Mouse (Mus musculus) limb, embryonic 12.5 days (tissue): ENCODE results near the gene Tmc3. TPM values are rescaled to one million over a fixed set of nuclear protein-coding genes. Genes with fewer than 3 reads are reported as not detected.

Experiments used
- ATAC-seq: fragments of 200-750 bp; cut with Nextera tagmentation; 2 replicates; pipeline ENCODE4 v1.8.0; 2017; ENCODE audit warnings: low read depth, moderate TSS enrichment; ENCODE audit not compliant: insufficient number of reproducible peaks, insufficient read depth, low FRiP score, low TSS enrichment
- H3K27ac ChIP-seq: fragments of 300-500 bp; sonication (generic); 2 replicates; pipeline ENCODE4 v1.5.1; 2016; ENCODE audit warnings: mild to moderate bottlenecking, moderate library complexity
- H3K27me3 ChIP-seq: fragments of 300-500 bp; sonication (generic); 2 replicates; pipeline ENCODE4 v1.6.1; 2016; ENCODE audit warnings: mild to moderate bottlenecking, moderate library complexity
- H3K36me3 ChIP-seq: fragments of 300-500 bp; sonication (generic); 2 replicates; pipeline ENCODE4 v1.6.1; 2016; ENCODE audit warnings: mild to moderate bottlenecking, moderate library complexity
- H3K4me1 ChIP-seq: fragments of 300-500 bp; sonication (generic); replicated peaks from 2 replicates; pipeline ENCODE4 v1.6.1; 2016
- H3K4me2 ChIP-seq: fragments of 300-500 bp; sonication (generic); 2 replicates; pipeline ENCODE4 v1.6.1; 2016; ENCODE audit warnings: mild to moderate bottlenecking, moderate library complexity
- H3K4me3 ChIP-seq: fragments of 300-500 bp; sonication (generic); replicated peaks from 2 replicates; pipeline ENCODE4 v1.5.1; 2016; ENCODE audit warnings: mild to moderate bottlenecking
- H3K9ac ChIP-seq: fragments of 300-500 bp; sonication (generic); replicated peaks from 2 replicates; pipeline ENCODE4 v1.6.1; 2016; ENCODE audit warnings: mild to moderate bottlenecking, moderate library complexity
- H3K9me3 ChIP-seq: fragments of 300-500 bp; sonication (generic); 2 replicates; pipeline ENCODE4 v1.6.1; 2016; ENCODE audit warnings: mild to moderate bottlenecking, moderate library complexity
- WGBS: fragments of 180-500 bp; shearing (Covaris S2); methylation state at CpG from one replicate; pipeline ENCODE4 v1.1.7; 2016; 5-methylcytosine and 5-hydroxymethylcytosine counted together
- polyA plus RNA-seq: library from polyadenylated mRNA; unstranded; fragments of >200 nt; fragmentation: Nextera tagmentation; extraction: Ambion mirVana; gene quantifications from 2 replicates; pipeline ENCODE4 v1.2.1, GENCODE M21; 2016

Gene Tmc3
- polyA plus RNA-seq, 1 experiment from 2014 or later = 2.4 TPM

DNA sequence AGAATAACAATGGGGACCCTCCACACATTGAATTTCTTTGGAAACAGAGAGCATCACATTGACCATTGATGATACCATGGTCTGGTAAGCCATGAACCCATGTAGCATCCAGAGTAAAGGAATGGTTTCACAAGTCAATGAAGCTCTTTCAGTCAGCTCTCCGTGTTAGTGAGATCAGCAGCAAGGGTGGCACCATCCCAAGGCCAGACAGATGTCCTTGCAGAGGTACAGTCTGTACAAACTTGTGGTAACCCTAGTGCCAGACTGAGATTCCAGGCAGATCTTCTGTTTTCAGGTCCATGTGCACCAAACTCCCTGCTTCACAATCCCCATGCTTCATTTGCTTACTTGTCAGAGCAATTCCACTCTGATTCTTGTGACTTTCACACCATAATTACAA, 39.3 kb downstream of the Tmc3 start:
- Histone ChIP-seq H3K27me3 (no peaks in the 10 kb centered on the region), H3K9me3 (no peaks in the 10 kb centered on the region), H3K4me3 (no peak overlapping the region), H3K36me3 (no peaks in the 10 kb centered on the region), H3K4me1 (no peaks in the 10 kb centered on the region), H3K9ac (no peak overlapping the region), H3K27ac (no peak overlapping the region), H3K4me2 (no peak overlapping the region)
- WGBS = 72% methylated on average over 1 of the region's 1 CpGs
- no peak for ATAC-seq

DNA sequence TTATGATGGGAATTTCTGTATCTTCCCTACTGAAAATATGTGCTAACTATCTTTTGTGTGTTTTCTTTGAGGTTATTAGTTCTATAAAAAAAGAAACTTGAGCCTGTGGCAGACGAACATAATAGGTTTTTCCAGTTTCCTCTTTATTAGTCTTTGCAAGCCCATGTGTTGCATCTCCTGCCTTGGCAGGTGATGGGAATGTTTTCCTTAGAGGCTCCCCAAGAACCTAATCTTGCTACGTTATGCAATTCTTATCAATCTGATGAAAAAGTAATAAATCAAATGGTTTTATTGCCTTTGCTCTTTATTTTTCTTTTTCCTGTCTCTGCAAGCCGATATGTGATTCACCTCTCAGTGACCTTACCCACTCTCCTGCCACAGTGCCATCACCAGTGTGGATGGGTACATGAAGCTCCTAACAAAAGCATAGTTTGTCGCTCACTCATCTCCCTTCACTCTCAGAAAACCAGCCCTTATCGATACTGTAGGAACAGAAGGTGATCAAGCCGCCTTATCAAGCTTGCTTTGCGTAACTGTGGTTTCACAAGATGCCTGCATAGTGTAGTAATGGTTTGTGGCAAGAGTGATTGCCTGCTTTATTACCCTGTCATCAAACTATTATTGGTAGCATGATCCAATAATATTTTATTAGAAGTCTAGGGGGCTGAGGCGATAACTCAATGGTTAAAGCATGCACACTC, 42.0 kb downstream of the Tmc3 start:
- WGBS = 67% methylated on average over 8 of the region's 8 CpGs
- no peak for ATAC-seq
- H3K36me3 ChIP-seq = no peaks in the 10 kb centered on the region
- H3K9me3 ChIP-seq = no peaks in the 10 kb centered on the region
- no peak overlapping the region for H3K9ac ChIP-seq
- H3K4me2 ChIP-seq = no peak overlapping the region
- no peak overlapping the region for H3K4me3 ChIP-seq
- peaks cover 9% of the 10 kb centered on the region for H3K4me1 ChIP-seq
- no peaks in the 10 kb centered on the region for H3K27me3 ChIP-seq
- no peak overlapping the region for H3K27ac ChIP-seq

DNA sequence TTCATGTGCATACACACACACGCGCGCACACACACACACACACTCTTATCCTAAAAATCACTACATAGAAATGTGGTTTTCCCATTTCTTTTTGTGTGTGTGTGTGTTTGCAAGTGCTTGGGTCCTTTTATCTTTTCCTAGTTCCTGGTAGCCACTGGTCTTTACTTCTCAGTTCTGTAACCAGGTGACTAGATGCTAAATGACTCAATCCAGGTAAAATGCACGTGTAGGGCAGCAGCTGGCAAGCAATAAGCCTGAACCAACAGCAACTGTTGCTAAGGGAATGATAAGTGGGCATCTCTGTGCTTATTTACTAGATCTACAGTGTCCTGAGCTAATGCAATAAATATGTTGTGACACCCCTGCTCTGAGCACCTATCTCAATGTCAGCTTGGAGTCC, 42.6 kb downstream of the Tmc3 start:
- H3K27ac ChIP-seq = no peak overlapping the region
- no peak overlapping the region for H3K4me2 ChIP-seq
- H3K9ac ChIP-seq = no peak overlapping the region
- H3K4me1 ChIP-seq = peaks cover 9% of the 10 kb centered on the region
- ATAC-seq = no peak
- 91% methylated on average over 4 of the region's 4 CpGs for WGBS
- H3K36me3 ChIP-seq = no peaks in the 10 kb centered on the region
- H3K9me3 ChIP-seq = no peaks in the 10 kb centered on the region
- no peak overlapping the region for H3K4me3 ChIP-seq
- no peaks in the 10 kb centered on the region for H3K27me3 ChIP-seq

DNA sequence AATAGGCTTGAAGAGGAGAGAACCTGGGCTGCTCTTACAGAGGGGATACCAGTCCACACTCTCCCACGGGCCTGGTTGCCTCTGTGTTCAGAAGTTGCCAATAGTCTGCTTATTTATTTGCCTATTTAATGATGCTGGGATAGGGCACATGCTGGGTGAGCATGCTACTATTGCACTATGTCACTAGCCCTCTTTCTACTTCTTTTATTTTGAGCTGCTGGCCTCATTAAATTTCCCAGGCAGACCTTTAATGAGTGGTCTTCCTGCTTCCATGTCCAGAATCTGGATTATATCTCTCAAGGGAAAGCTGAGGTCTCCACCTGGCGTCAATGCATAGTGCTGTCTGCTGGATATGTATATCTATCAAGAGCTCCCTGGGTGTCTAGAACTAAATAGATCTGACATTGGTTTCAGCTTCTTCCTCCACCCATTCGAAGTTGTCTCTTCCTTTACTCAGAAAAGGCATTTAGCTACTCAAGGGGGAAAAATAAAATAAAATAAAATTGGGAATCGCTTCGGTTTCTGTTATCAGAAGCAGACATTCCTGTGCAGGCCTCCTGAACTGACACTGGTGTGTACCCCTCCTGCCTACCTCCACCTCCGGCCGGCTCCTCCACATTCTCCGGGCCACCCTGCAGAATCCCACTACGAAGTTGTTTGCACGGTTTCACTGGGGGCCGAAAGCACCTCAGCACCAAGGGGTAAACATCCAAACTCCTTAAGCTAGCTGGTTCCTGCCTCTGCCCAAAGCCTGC, 46.5 kb downstream of the Tmc3 start:
- Histone ChIP-seq H3K9ac (peak overlapping the region; percentile 75), H3K4me1 (peaks cover 26% of the 10 kb centered on the region), H3K36me3 (peaks cover 7% of the 10 kb centered on the region; the same call in 1 of the 2 replicates), H3K4me2 (peak overlapping the region; percentile 75), H3K9me3 (no peaks in the 10 kb centered on the region), H3K4me3 (peak overlapping the region; percentile 64), H3K27me3 (no peaks in the 10 kb centered on the region), H3K27ac (peak overlapping the region; percentile 76)
- ATAC-seq = no peak
- 10% methylated on average over 11 of the region's 11 CpGs for WGBS

DNA sequence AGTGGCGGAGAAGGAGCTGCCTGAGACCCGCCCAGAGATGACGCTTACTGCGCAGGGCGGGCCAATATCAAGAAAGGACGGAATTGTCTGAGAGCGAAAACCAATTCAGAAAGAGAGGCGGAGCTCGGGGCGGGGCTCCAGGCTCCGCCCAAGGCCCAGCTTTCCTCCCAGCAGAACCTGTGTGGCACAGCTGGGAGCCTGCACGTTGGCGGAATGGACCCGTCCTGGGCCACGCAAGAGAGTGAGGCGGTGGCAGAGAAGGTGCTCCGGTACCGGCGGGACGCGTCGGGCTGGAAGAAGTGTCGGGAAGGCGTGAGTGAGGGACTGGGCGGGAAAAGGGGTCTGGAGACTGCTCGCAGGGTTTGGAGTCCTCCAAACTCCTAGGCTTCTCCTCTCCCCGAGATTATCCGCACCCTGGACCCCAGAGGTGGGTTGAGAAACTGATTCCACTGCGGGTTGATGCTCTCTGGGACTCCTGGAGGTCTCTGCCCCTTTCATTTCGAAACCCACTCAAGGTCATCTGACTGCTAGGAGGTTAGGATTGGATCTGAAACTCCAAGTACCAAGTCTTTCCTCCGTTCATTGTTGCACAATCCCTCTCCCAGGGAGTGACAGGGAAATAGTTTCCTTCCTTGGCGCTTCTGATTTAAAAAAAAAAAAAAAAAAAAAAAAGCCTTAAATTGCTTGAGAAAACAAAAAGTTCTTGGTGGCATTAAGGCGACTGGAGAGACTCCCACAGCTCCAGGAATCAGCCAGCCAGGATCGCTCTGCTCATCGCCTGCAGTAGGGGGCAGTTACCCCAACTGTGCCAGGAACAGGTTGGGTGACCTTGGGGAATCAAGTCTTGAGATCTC, 47.3 kb downstream of the Tmc3 start, which contains the start of gene Stard5:
Stard5 (plus strand) TSS at position 132 of the 854 bp plus-strand sequence.
- peak within 1 kb of the TSS; percentile 75 for H3K9ac ChIP-seq
- 1% methylated on average over 35 of the region's 35 CpGs for WGBS
- peak within 1 kb of the TSS; percentile 76 for H3K27ac ChIP-seq
- peak within 1 kb of the TSS; percentile 75 for H3K4me2 ChIP-seq
- H3K9me3 ChIP-seq = no peaks in the 10 kb centered on the region
- peak; percentile 97 for ATAC-seq
- peak within 1 kb of the TSS; percentile 64 for H3K4me3 ChIP-seq
- H3K4me1 ChIP-seq = peaks cover 26% of the 10 kb centered on the region
- H3K27me3 ChIP-seq = no peaks in the 10 kb centered on the region
- H3K36me3 ChIP-seq = peaks cover 15% of the 10 kb centered on the region

DNA sequence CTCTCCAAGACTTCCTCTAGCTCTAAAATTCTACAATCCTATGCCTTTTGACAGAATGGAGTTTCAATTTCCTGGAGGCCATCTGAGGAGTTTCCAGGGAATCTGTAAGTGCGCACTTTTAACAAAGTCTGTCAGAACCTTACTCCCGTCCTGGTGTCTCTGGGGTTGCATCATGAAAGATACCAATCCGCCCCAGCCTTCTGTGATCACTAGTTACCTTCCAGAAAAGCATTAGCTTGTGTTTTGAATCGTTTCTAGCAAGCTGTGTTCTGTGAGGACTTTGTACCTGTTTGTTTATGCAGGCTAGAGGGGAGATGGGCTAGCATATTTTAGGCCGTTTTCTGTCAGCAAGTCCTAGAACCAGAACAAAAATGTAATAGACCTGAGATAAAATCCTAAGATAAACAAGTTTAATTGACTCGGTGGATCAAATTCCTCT, 48.0 kb downstream of the Tmc3 start:
- no peaks in the 10 kb centered on the region for H3K27me3 ChIP-seq
- peaks cover 26% of the 10 kb centered on the region for H3K4me1 ChIP-seq
- peaks cover 21% of the 10 kb centered on the region for H3K36me3 ChIP-seq
- peak overlapping the region; percentile 64 for H3K4me3 ChIP-seq
- ATAC-seq = no peak
- H3K9me3 ChIP-seq = no peaks in the 10 kb centered on the region
- H3K9ac ChIP-seq = peak overlapping the region; percentile 75; the same call in 1 of the 2 replicates
- WGBS = 57% methylated on average over 6 of the region's 6 CpGs
- no peak overlapping the region for H3K27ac ChIP-seq
- peak overlapping the region; percentile 75 for H3K4me2 ChIP-seq

DNA sequence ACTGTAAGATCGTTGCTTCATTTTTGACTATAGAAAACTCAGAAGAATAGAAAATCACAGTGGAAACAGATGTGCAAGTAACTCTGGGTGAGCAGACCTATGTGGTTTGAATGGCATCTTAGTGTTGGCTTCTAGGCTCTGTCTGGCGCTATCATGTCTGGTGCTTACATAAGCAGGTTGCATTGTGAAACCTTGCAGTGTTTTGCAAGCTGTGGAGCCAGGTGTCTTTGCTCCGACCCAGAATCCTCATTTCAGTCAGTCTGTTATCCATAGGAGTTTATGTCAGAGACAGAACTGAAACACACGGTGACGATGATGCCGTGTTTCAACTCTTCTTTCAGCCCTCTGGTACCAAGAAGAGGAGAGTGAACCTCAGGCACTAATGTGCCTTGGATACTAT, 49.1 kb downstream of the Tmc3 start:
- 90% methylated on average over 6 of the region's 6 CpGs for WGBS
- peaks cover 26% of the 10 kb centered on the region for H3K4me1 ChIP-seq
- H3K9me3 ChIP-seq = no peaks in the 10 kb centered on the region
- H3K27me3 ChIP-seq = no peaks in the 10 kb centered on the region
- no peak for ATAC-seq
- no peak overlapping the region for H3K4me3 ChIP-seq
- peaks cover 31% of the 10 kb centered on the region for H3K36me3 ChIP-seq
- no peak overlapping the region for H3K9ac ChIP-seq
- H3K27ac ChIP-seq = no peak overlapping the region
- no peak overlapping the region for H3K4me2 ChIP-seq

DNA sequence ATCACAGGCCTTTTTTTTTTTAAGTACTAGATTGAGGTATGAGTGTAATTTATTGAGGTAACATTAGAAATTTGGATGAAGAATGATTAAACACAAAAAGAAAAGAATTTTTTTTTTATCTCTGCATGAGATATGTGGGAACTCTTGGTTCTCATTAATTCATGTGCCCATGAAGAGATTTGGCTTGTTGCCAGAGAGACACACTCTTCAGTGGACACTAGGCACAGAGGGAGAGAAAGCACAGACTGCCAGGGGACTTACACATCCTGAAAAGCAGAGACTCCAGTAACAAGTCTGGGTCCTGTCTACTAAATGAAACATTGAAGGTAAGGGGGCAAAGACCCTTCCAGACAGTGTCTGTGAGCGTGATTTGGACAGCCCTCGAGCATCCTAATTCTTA, 51.0 kb downstream of the Tmc3 start:
- 95% methylated on average over 2 of the region's 2 CpGs for WGBS
- H3K36me3 ChIP-seq = peaks cover 48% of the 10 kb centered on the region
- no peak overlapping the region for H3K9ac ChIP-seq
- H3K27ac ChIP-seq = no peak overlapping the region
- ATAC-seq = no peak
- H3K27me3 ChIP-seq = no peaks in the 10 kb centered on the region
- H3K4me1 ChIP-seq = peaks cover 24% of the 10 kb centered on the region
- H3K4me2 ChIP-seq = no peak overlapping the region
- no peaks in the 10 kb centered on the region for H3K9me3 ChIP-seq
- no peak overlapping the region for H3K4me3 ChIP-seq

DNA sequence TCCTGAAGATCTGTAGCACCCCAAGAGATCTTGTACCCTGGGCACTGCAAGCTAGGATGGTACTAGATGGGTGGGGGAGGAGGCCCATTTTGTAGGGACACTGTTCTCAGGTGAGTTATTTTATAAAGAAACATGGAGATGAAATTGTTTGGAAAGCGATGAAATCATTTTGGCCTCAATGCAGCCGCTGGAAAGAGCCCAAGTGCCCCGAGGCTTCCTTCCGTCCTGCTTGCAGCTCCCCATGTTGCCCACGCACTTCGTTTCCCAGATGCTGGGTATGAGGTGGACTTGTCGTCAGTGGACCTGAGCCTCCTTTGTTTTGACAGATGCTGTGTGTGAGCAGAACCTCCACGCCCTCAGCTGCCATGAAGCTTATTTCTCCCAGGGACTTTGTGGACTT, 51.7 kb downstream of the Tmc3 start:
- H3K4me2 ChIP-seq = no peak overlapping the region
- H3K9ac ChIP-seq = no peak overlapping the region
- no peak overlapping the region for H3K4me3 ChIP-seq
- ATAC-seq = no peak
- no peak overlapping the region for H3K27ac ChIP-seq
- H3K27me3 ChIP-seq = no peaks in the 10 kb centered on the region
- no peaks in the 10 kb centered on the region for H3K9me3 ChIP-seq
- H3K4me1 ChIP-seq = peaks cover 17% of the 10 kb centered on the region
- H3K36me3 ChIP-seq = peaks cover 55% of the 10 kb centered on the region
- WGBS = 88% methylated on average over 8 of the region's 8 CpGs

DNA sequence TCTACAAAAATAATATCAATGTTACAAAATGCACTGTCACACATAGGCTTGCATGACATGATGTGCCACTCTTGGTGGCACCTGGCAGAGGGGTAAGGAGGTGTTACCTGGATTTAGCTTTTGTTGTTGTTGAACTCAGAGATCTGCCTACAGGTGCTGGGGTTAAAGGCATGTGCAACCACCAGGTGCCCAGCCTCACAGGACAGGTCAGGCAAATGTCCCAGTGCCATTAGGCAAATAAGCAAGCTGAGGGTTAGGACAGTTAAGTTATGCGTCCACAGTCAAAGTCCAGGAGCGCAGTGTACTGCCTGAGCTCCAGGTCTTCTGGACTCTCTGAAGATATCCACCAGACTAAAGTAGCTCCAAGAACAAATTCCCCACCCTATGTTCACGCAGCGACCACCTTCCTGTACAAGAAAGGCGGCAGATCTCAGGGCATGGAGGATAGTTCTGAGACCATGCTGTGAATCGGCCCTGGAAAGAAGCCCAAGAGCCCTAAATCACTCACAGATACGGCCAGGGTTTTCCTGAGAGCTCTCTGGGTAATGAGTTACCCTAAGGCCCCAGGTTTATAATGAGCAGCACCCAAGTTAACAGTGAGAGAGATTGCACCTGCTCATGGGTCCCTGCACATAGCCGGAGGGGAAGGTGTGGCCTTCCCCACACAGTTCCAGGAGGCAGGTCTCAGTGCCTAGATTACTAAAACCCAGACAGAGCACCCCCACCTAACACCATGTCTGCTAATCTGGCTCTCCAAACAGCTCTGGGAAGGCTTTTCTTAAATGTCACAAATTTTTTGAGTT, 53.3 kb downstream of the Tmc3 start:
- Histone ChIP-seq H3K4me1 (peaks cover 10% of the 10 kb centered on the region), H3K4me3 (no peak overlapping the region), H3K27ac (no peak overlapping the region), H3K4me2 (no peak overlapping the region), H3K36me3 (peaks cover 69% of the 10 kb centered on the region), H3K9me3 (no peaks in the 10 kb centered on the region), H3K9ac (no peak overlapping the region), H3K27me3 (no peaks in the 10 kb centered on the region)
- WGBS = 84% methylated on average over 8 of the region's 8 CpGs
- ATAC-seq = no peak
